Mouse (Mus musculus) embryo, embryonic 10 days (tissue): ENCODE data around the gene Synrg.

Experiments
- DNase-seq: peaks from one replicate; pipeline ENCODE4 v3.0.0-alpha.2; 2015; ENCODE audit warnings: low spot score

Gene Synrg

DNA sequence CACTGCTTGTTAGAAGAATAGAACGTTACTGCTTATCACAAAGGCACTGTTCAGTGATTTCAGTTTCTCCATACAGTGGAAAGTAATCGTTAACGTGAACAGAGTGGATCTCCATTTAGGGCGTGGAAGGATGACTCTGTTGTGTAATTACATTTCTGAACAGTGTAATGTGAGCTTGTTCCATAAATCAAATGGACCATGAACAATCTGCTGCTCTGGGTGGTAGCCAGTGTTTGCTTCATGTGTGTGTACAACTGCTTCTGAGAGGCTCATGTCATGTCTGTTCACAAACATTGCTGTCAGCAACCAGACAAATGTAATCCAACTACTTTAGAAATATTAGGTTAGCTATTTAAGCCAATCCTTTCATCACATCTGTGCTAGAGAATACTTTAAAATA is 27.5 kb downstream of the Synrg start:
- DNase-seq, result no peak

DNA sequence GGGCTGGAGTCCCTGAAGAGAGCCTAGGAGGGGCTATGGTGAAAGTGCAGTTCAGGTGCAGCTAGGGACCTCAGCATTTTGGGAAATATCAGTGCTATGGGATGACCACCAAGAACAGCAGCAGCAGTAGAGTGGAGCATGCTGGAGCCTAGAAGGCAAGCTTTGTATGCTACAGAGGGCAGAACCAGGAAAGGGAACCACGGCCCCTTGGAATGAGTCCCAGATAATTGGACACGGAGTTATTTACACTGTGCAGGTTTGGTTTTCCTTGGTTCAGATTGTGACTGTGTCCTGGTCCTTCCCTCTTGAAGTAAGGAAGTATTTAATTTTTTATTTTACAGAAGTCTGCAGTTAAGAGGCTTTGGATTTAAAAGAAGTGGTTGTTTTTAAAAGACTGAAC is 29.2 kb downstream of the Synrg start:
- DNase-seq, result no peak

DNA sequence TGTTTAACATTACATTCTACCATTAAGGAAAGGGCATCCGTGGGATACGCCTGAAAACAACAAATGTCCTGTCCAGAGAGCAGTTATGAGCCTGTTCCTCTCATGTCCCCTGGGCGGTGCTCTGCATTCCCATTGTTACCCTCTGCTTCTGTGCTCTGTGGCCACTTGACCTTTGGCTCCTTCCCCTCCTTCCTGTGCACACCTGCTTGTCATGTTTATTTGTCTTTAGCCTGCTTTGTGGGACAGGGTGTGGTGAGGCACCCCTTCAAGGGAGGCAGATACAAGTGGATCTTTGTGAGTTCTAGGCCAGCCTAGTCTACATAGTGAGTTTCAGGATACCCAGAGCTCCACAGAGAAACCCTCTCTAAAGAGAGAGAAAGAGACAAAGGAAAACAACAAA is 30.3 kb downstream of the Synrg start:
- DNase-seq, result no peak

DNA sequence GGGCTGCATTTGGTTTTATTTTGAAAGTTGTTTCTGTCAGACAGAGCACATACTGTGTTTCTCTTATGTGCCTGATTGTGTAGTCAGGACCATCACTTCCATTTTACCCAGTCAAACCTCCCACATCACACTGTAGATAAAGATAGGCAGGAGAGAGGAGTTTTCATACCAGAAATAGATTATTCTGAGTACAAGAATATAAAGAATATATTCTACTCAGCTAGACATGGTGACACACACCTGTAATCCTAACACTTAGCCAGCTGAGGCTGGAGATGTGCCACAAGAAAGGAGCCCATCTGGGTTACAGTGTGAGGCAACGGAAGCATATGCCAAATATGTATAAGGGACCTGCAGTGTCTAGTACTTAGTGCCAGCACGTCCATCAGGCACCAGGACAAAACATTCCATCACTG is 31.3 kb downstream of the Synrg start:
- no peak for DNase-seq

DNA sequence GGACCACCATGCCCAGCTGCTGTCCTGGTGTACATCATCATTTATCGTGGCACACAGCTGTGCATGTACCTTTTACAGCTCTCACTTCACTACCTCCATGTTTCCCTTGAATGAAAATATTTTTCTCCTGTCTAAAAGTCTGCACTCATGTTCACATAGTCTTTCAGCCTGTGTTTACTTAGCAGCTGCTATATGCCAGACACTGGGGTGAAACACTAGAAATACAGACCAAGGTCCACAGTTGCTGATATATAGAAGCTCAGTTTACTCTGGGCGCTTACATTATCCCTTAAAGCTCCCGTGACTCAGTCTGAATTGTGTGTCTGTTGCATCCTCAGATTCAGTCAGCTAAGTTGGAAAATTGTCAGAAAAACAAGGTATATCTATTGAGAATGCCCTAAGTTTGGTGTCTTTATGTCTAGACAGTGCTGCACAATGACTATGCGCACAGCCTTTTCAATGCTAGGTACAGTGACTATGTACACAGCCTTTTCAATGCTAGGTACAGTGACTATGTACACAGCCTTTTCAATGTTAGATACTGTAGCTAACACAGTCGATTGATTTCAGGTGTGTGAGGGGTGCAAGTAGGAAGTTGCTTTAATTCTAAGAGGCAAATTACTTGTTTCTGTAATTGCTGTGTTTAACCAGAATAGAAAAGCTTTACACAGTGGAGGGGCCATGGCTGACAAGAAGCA is 33.1 kb downstream of the Synrg start:
- DNase-seq, result no peak

DNA sequence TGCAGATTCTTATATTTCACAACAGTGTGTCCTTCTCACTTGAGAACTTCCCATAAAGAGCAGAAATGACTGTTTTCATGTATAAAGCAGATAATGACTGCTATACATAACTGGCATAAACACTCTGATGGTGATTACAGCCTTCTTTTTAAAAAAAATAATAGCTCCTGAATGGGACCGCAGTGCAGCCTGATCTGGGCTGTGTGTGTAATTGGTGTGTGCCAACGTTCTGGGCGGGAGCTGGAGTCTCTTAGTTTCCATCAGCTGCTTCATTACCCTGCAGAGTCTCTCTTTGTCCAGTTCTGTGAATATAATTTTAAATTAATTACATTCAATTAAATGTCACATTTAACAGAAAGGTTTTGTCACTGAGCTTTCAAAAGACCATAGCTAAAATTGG is 34.8 kb downstream of the Synrg start:
- DNase-seq, result no peak

DNA sequence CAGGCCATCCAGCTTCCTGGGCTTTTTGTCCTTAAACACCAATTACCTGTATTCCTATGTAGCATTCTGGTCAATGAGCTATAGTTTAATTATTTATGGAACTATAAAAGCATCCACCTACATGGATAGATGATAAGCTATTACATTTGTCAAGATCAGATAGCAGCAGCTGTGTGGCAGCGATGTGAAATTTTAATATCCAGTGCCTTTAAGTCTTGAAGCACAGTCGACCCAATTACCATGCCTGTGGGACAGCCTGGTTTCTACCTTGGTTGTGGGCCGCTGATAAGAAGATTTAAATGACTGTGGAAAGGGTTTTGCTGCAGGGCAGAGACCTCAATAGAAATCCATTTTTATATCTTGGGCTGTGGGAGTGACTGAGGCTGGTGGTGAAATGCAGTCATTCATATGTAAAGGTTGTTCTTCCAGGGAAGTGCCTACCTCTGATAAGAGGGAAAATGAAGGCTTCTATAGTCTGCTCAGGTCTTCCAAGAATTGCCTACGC is 35.2 kb downstream of the Synrg start:
- DNase-seq, result no peak

DNA sequence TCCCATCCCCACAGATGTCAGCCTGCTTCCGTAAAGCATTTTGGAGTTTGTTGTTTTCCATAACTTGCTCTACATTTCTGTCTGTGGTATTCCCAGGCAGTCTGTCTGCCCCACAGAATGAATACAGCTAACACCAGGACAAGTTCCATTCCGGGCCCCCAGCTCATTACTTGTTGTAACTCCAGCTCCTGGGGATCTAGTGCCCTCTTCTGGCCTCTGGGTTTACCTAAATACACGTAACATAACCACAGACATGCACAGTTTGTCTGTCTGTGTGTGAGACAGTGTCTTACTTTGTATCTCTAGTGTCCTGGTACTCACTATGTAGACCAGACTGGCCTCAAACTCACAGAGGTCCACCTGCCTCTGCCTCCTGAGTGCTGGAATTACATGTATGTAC is 37.0 kb downstream of the Synrg start:
- peak; percentile 23 for DNase-seq

DNA sequence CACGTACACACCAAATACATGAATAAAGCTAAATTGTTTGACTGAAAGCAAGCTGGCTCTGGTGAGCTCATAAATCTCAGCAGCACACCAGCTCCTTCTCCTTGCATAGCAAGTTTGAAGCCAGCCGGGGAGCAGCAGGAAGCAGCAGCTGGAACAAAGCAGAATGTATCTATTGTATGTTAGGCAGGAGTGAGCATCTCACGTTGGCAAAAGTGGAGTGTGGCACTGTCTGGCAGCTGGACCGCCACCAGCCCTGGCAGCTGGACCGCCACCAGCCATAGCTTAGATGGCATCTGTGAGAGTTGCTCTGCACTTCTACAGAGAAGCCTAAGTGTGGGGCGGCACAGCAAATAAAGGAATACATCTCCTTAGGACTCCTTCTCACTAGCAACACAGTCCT is 39.8 kb downstream of the Synrg start:
- no peak for DNase-seq

DNA sequence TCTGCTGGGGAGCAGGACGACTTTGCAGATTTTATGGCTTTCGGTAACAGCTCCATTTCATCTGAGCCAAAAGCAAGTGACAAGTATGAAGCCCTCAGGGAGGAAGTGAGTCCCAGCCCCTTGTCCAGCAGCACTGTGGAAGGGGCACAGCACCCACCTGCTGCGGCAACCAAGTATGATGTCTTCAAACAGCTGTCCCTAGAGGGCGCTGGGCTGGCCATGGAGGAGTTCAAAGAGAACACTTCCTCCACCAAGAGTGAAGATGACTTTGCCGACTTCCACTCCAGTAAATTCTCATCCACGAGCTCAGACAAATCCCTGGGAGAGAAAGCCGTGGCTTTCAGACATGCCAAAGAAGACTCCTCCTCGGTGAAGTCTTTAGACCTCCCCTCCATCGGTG is 44.8 kb downstream of the Synrg start:
- no peak for DNase-seq

DNA sequence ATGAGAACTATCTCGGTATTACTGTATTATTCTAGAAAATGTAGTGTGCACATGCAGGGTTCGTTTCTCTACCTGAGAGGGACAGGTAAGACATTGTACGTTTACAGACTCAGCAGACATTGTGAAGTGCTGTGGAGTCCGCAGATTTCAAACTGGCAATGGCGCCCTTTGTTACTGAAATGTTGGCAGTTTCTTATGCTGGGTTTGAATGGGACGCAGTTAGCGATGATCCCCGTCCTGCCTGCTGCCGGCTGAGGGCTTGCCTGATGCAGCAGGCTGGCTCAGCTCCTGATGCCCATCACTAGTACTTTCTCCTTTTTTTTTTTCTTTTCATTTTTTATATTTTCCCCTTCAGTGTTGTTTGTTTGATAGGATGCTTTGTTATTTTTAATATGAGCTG is 46.2 kb downstream of the Synrg start:
- DNase-seq, result no peak

DNA sequence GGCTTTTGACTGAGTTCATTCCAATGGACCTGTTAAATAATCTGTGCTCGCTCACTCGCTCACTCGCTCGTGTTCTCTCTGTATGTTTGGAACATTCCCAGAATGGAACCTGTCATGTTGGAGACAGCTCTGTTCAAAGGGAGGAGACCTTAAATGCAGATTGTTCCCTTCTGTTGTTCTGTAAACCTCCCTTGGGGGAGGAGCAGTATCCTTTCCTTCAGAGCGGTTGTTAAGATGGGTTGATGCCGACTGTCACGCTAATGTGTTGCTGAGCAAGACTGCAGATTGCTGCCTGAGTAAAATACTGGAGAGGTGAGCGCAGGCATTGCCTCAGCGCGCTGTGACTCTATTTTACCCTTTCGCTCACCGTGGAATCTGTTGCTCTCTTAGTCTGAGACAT is 46.8 kb downstream of the Synrg start:
- DNase-seq, result peak; percentile 24

DNA sequence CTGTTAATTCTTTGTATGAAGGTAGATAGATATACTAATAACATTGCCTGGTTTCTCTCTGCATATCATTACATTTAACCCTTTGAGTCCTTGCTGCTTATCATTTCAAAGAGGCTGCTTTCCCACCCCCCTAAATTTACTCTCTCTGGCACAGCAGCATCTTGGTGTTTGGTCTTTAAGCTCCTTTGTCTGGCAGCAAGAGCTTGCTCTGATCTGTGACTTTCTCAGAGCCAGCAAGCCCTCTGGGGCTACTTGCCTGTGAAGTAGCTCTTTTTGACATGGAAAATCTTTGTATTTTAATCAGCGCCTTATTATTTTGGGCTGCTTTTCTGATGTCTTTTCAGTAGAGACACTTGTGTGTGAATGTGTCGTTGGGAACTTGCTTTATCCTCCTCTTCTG is 47.3 kb downstream of the Synrg start:
- DNase-seq, result no peak

DNA sequence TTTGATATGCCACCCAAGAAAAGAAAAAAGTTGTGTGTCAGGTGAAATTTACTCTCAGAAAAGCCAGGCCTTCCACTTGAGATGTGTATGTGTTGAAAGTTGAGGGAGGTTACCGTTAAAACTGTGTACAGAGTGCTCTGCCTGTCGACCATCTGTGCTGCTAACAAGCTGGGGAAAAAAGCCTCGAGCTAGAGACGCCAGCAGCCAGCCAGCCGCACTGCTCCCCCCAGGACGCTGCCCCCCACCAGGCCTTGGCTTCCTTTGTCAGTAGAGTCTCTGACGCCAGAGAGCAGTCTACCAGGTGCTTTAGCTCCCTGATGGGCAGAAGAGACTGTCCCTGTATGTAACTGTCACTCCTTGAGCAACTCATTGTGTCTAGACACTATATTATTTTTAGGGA is 48.9 kb downstream of the Synrg start:
- peak; percentile 6 for DNase-seq

DNA sequence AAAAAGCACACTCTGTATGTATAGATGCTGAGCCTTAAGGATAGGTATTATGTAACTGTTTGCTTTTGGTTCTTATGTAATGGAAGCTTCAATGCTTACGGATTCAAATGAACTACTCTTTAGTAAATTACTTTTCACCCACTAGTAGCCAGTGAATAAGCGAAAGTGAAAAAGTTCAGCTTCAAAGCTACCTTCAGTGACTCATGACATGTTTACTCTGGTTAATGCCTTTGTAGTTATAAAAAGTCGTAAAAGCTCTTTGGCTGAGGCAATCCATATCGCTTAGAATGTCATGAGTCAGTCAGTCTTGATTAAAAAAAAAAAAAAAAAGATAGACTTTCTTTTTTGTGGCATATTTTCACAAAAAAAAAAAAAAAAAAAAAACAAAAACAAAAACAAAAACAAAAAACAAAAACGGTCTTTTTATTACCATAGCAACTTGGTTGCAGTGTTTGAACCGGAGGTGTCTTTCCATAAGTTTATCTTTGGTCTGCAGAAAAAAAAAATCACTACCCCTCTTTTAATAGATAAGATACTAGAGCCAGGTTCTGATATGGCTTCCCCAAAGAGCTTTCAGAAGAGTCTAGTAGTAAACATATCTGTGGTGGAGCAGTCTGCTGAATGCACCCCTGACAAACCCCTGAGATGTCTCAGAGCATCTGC is 52.0 kb downstream of the Synrg start:
- DNase-seq, result no peak

DNA sequence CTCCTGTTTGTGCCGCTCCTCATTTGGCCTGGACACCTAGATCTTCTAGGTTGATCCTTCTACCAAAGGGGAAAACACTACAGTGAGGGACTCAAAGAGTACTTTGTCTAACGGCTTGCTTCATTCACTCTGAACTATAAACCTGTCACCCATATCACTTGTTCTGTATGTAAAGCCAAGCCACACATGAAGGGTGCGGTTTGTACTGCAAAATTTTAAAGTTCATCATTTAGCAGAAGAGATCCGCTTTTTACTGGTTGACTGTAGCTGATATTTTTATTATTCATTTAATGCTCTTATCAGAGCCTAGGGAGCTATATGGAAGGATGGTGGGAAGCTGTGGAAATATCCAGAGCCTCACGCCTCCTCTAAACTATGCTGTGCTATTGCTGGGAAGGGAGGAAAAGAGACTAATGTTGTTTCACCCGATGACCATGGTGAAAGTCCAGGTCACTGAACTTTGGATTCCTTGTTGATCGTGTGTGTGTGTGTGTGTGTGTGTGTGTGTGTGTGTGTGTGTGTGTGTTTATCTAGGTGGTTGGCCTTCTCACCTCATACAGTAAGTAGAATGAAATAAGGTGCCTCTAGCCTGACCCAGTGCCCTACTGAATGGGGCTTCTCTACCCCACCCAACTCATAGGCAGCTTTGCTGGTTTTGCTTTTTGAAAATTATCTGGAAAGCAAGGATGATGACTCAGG is 52.7 kb downstream of the Synrg start:
- no peak for DNase-seq

DNA sequence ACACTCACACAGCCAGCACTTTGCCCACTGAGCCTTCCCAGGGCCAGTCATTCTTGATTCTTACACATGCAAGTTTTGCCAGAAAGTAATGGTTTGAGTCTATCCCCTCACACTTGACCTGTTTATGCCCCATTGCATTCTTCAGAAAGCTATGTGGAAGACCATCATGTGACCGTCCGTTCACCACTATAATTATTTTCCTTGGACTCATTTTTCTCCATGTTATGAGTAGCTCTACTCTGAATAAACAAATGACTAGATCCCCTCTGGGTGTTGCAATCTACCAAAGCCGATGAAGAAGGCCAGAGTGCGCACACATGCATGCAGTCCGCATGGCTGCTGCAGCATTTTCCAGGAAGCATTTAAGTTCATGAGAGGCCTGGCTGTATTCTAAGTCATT is 63.0 kb downstream of the Synrg start:
- DNase-seq, result no peak

DNA sequence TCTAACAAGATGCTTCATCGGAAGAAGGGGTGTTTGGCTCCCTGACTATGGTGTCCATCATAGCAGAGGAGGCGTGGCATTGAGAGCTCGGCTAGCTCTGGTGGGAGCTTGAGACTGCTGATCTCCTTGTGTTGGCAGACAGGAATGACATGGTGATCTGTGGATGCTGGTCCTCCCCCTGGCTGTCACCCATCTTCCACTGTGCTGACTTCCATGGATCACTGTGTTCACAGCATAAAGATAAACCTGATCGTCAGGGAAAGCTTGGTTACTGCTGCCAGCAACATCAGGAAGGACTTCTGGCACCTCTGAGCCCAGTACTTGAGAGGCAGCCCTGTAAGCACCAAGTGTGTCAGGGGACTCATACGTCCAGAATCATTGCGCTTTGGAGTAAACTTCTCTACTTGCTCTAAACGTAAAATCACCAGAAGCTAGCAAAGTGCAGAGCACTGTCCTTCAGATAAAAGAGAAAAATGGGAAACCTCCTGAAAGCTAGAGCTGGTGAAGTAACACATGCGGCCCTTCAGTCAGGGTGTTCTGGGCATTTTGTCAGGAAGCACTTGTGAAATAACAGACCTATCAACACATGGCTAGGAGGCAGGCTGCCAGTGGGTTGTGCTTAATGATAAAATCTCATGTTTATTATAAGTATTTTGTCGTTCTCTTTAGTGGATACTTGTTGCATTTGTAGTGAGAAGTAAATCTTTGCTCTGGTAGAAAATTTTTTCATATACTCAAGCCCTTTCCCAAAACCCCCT is 64.2 kb downstream of the Synrg start:
- no peak for DNase-seq

DNA sequence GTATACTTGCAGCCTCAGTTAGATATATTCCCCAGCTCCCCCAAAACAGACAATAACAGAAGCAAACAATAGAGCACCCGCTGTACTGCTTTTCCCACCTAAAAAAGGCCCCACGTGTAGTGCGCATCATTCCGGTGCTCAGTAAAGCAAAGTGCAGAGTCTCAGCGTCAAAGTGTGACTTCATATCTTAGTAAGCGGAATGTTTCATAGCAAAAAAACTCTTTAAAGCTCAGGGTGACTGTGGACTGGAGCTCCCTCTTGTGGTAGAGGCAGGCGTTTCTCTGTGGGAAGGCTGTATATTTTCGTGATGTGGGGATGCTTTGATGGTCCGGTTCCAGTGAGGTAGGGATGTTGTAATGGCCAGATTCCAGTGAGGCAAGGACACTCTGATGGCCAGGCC is 67.7 kb downstream of the Synrg start:
- peak; percentile 64 for DNase-seq

DNA sequence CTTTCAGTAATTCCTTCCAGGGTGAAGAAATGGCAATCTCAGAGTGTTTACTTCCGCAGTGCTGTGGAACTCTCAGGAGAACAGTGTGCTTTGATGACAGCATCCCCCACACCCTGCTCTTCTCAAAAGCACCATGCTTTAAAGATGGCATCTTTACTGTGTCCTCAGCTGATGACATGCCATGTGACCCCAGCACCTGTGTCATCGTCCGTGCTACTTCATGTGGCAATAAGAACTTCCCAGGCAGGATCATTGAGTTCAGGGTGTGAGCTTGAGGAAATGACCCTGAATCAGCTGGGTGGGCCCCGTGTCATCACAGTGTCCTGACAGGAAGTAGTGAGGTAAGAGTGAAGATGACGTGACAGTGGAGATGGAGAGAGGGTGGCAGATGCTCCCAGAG is 68.3 kb downstream of the Synrg start:
- DNase-seq, result no peak

DNA sequence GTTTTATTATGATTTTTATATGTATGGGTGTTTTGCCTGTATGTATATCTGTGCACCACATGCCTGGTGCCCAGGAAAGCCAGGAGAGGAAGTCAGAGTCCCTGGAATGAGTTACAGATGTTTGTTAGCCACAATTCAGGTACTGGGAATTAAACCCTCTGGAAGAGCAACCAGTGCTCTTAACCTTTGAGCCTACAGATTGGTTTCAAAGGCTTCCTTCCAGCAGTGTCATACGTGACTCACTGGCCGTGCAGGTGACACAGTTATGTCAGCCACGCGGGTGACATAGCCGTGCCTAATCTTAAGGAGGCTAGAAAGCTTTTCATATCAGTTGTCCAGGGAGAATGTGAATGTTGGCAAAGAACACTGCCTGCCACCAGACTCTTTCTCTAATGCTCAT is 69.4 kb downstream of the Synrg start:
- no peak for DNase-seq

DNA sequence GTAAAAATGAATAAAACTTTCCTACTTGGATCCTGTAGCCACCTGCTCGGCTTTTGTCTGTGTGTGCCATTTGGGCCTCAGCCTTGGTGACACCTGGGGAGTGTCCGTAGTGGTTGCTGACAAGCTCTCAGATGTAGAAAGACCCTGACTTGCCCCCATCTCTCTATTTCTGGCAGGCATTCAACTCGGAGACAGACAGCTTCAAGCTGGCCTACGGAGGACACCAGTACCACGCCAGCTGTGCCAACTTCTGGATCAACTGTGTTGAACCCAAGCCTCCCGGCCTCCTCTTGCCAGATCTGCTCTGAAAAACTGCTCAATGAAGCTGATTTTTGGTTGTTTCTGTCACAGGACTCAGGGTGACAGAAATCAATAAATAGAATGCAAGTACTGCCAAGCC is 76.4 kb downstream of the Synrg start:
- DNase-seq, result no peak
